Mouse (Mus musculus) MEL (cell line): ENCODE results near the gene Smchd1. TPM values are rescaled to one million over a fixed set of nuclear protein-coding genes. Genes with fewer than 3 reads are reported as not detected.

ENCODE experiments used
- DNase-seq: peaks from one replicate; pipeline ENCODE4 v3.0.0; 2011; ENCODE audit warnings: low read depth, low spot score
- H3K27ac ChIP-seq: 2 replicates; pipeline ENCODE4 v1.5.1; 2012; ENCODE audit warnings: low read depth, mild to moderate bottlenecking, control low read depth, low read length, moderate library complexity; ENCODE audit not compliant: control insufficient read depth
- H3K27me3 ChIP-seq, 2 experiments: fragments of 150-350 bp in 1 of 2; sonication (generic) in 1 of 2; 2 replicates each; pipeline ENCODE4 v1.6.1; 2012; ENCODE audit warnings: low read length in 2 of 2, mild to moderate bottlenecking in 2 of 2, improper control_type of control experiment in 1 of 2, moderate library complexity in 1 of 2; ENCODE audit not compliant: insufficient read depth in 2 of 2, control insufficient read depth in 1 of 2
- H3K36me3 ChIP-seq, 2 experiments: 2 replicates each; pipeline ENCODE4 v1.6.1; 2012 to 2014; ENCODE audit warnings: low read length in 2 of 2, improper control_type of control experiment in 1 of 2, inconsistent platforms in 1 of 2, mild to moderate bottlenecking in 1 of 2; ENCODE audit not compliant: insufficient read depth in 2 of 2, control insufficient read depth in 1 of 2
- H3K4me1 ChIP-seq, 2 experiments: fragments of 150-350 bp in 1 of 2; sonication (generic) in 1 of 2; 2 replicates each; pipeline ENCODE4 v1.6.1; 2012; ENCODE audit warnings: low read length in 2 of 2, improper control_type of control experiment in 1 of 2, mild to moderate bottlenecking in 1 of 2; ENCODE audit not compliant: insufficient read depth in 2 of 2, control insufficient read depth in 1 of 2
- H3K4me3 ChIP-seq, 2 experiments: fragments of 150-350 bp in 1 of 2; sonication (generic) in 1 of 2; 2 replicates each; pipeline ENCODE4 v1.5.1; 2012; ENCODE audit warnings: low read depth in 2 of 2, low read length in 2 of 2, mild to moderate bottlenecking in 2 of 2, moderate library complexity in 2 of 2, control low read depth in 1 of 2, improper control_type of control experiment in 1 of 2; ENCODE audit not compliant: control insufficient read depth in 1 of 2, insufficient read depth in 1 of 2
- H3K79me2 ChIP-seq: 2 replicates; pipeline ENCODE4 v1.6.1; 2012; ENCODE audit warnings: mild to moderate bottlenecking, low read length, moderate library complexity; ENCODE audit not compliant: control insufficient read depth, poor library complexity, insufficient read depth
- H3K9ac ChIP-seq: 2 replicates; pipeline ENCODE4 v1.6.1; 2012; ENCODE audit warnings: low read depth, mild to moderate bottlenecking, control low read depth, low read length, moderate library complexity; ENCODE audit not compliant: control insufficient read depth, poor library complexity, severe bottlenecking
- H3K9me3 ChIP-seq: fragments of 150-350 bp; sonication (generic); replicated peaks from 2 replicates; pipeline ENCODE4 v1.6.1; 2012; ENCODE audit warnings: mild to moderate bottlenecking, low read length, improper control_type of control experiment, moderate library complexity; ENCODE audit not compliant: insufficient read depth
- BHLHE40 ChIP-seq: IDR thresholded peaks from 2 replicates; pipeline ENCODE4 v1.6.1; 2012; ENCODE audit warnings: low read depth, mild to moderate bottlenecking, inconsistent platforms, low read length, improper control_type of control experiment, borderline replicate concordance
- CHD1 ChIP-seq: IDR thresholded peaks from 2 replicates; pipeline ENCODE4 v1.6.1; 2012; ENCODE audit warnings: low read depth, mild to moderate bottlenecking, inconsistent platforms, low read length, improper control_type of control experiment
- CHD2 ChIP-seq: IDR thresholded peaks from 2 replicates; pipeline ENCODE4 v1.6.1; 2011; ENCODE audit warnings: low read length, improper control_type of control experiment
- E2F4 ChIP-seq: IDR thresholded peaks from 2 replicates; pipeline ENCODE4 v1.6.1; 2011; ENCODE audit warnings: low read depth, low read length, improper control_type of control experiment, borderline replicate concordance
- ELF1 ChIP-seq: IDR thresholded peaks from 2 replicates; pipeline ENCODE4 v1.6.1; 2014; ENCODE audit warnings: low read depth, mild to moderate bottlenecking, inconsistent platforms, low read length, improper control_type of control experiment, moderate library complexity
- EP300 ChIP-seq, 2 experiments: IDR thresholded peaks; 2 replicates each; pipeline ENCODE4 v1.6.1; 2011; ENCODE audit warnings: improper control_type of control experiment in 2 of 2, low read length in 2 of 2, low read depth in 1 of 2, mild to moderate bottlenecking in 1 of 2
- ETS1 ChIP-seq: IDR thresholded peaks from 2 replicates; pipeline ENCODE4 v1.6.1; 2012; ENCODE audit warnings: low read depth, mild to moderate bottlenecking, inconsistent platforms, low read length, improper control_type of control experiment, moderate library complexity
- GATA1 ChIP-seq: IDR thresholded peaks from 2 replicates; pipeline ENCODE4 v1.6.1; 2011; ENCODE audit warnings: low read depth, low read length, improper control_type of control experiment
- MAFK ChIP-seq: IDR thresholded peaks from 2 replicates; pipeline ENCODE4 v1.6.1; 2011; ENCODE audit warnings: low read depth, mild to moderate bottlenecking, low read length, improper control_type of control experiment, borderline replicate concordance
- MAX ChIP-seq: IDR thresholded peaks from 2 replicates; pipeline ENCODE4 v1.6.1; 2011; ENCODE audit warnings: low read length, improper control_type of control experiment
- MYB ChIP-seq: IDR thresholded peaks from 2 replicates; pipeline ENCODE4 v1.6.1; 2011; ENCODE audit warnings: mild to moderate bottlenecking, low read depth, low read length, improper control_type of control experiment
- NELFE ChIP-seq: IDR thresholded peaks from 2 replicates; pipeline ENCODE4 v1.6.1; 2011; ENCODE audit warnings: low read depth, low read length, improper control_type of control experiment
- NRF1 ChIP-seq: IDR thresholded peaks from 2 replicates; pipeline ENCODE4 v1.6.1; 2014; ENCODE audit warnings: low read depth, mild to moderate bottlenecking, inconsistent platforms, low read length, improper control_type of control experiment, moderate library complexity; ENCODE audit not compliant: poor library complexity, insufficient read depth, severe bottlenecking
- POLR2A ChIP-seq, 2 experiments: IDR thresholded peaks; 2 replicates each; pipeline ENCODE4 v1.6.1; 2011 to 2012; ENCODE audit warnings: low read length in 2 of 2, mild to moderate bottlenecking in 2 of 2, control low read depth in 1 of 2, improper control_type of control experiment in 1 of 2, low read depth in 1 of 2, moderate library complexity in 1 of 2; ENCODE audit not compliant: control insufficient read depth in 1 of 2, insufficient read depth in 1 of 2, poor library complexity in 1 of 2
- TBP ChIP-seq: IDR thresholded peaks from 2 replicates; pipeline ENCODE4 v1.8.0; 2011; ENCODE audit warnings: low read depth, low read length, improper control_type of control experiment
- TCF12 ChIP-seq: IDR thresholded peaks from 2 replicates; pipeline ENCODE4 v1.6.1; 2014; ENCODE audit warnings: low read depth, mild to moderate bottlenecking, inconsistent platforms, low read length, improper control_type of control experiment, moderate library complexity
- UBTF ChIP-seq: IDR thresholded peaks from 2 replicates; pipeline ENCODE4 v1.6.1; 2012; ENCODE audit warnings: low read depth, mild to moderate bottlenecking, inconsistent platforms, low read length, improper control_type of control experiment, moderate library complexity, borderline replicate concordance; ENCODE audit not compliant: insufficient read depth
- USF1 ChIP-seq: IDR thresholded peaks from 2 replicates; pipeline ENCODE4 v1.6.1; 2014; ENCODE audit warnings: low read depth, mild to moderate bottlenecking, inconsistent platforms, low read length, improper control_type of control experiment, moderate library complexity
- ZC3H11A ChIP-seq: IDR thresholded peaks from 2 replicates; pipeline ENCODE4 v1.6.1; 2012; ENCODE audit warnings: low read depth, mild to moderate bottlenecking, inconsistent platforms, low read length, improper control_type of control experiment
- ZKSCAN1 ChIP-seq: IDR thresholded peaks from 2 replicates; pipeline ENCODE4 v1.6.1; 2012; ENCODE audit warnings: low read depth, mild to moderate bottlenecking, inconsistent platforms, low read length, improper control_type of control experiment, moderate library complexity
- ZMIZ1 ChIP-seq: IDR thresholded peaks from 2 replicates; pipeline ENCODE4 v1.6.1; 2012; ENCODE audit warnings: low read depth, mild to moderate bottlenecking, inconsistent platforms, low read length, improper control_type of control experiment, moderate library complexity
- polyA plus RNA-seq, 2 experiments: library from polyadenylated mRNA; stranded (reverse) in 1 of 2; unstranded in 1 of 2; fragments of >175 nt in 1 of 2; fragments of >200 nt in 1 of 2; gene quantifications; 2 replicates each; pipeline versions ENCODE4 v1.2.1 to v1.2.4; 2012; ENCODE audit warnings: low replicate concordance in 2 of 2, low read depth in 1 of 2; ENCODE audit not compliant: insufficient read length in 2 of 2, insufficient read depth in 1 of 2, missing spikeins in 1 of 2
- total RNA-seq: library from RNA; depleted of rRNA; stranded (reverse); fragments of 300-350 nt; gene quantifications from 2 replicates; pipeline ENCODE4 v1.2.3, GENCODE M21; 2012

The Smchd1 gene
- total and polyA plus RNA-seq, 3 experiments: 43.6 to 164 (median 45.7) TPM

DNA sequence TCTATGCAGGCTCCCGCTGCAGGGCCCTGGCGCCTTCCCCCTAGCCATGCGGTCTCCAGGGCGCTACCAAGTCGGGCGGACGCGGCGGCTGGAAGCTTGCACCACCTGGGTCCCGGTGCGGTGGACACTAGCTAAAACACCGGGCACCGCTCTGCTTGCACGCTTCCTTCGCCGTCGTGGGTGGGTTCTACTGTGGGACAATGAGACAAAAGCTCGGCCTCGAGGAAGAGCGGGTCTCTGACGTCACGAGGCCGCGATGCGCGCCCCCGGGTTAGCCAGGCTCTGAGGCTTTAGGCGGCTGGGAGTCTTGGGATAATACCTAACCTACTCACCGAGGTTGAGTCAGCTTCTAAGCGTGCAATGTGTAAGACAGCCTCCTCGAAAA lies 554 bp upstream of the Smchd1 start:
- TF ChIP-seq NRF1 (no peak), GATA1 (no peak), CHD1 (0 out of 2 replicates have a peak, but pooled peaks have one; percentile 48), CHD2 (no peak), ELF1 (no peak), BHLHE40 (no peak), TCF12 (no peak), TBP (no peak), ZKSCAN1 (no peak), MAX (peak; percentile 38; the same call in 1 of the 2 replicates), ETS1 (no peak), USF1 (0 out of 2 replicates have a peak, but pooled peaks have one; percentile 14), E2F4 (no peak), ZMIZ1 (0 out of 2 replicates have a peak, but pooled peaks have one; percentile 37), UBTF (no peak), MAFK (no peak), ZC3H11A (no peak), MYB (no peak)
- Histone ChIP-seq H3K27me3 (no peaks in the 10 kb centered on the region), H3K9me3 (no peaks in the 10 kb centered on the region), H3K4me3 (peak overlapping the region; percentile 68 to 88), H3K79me2 (peaks cover 40% of the 10 kb centered on the region), H3K4me1 (peaks cover 9 to 20% of the 10 kb centered on the region in 2 experiments), H3K36me3 (peaks cover 0 to 21% of the 10 kb centered on the region in 2 experiments; a peak in 2 of 4 replicates), H3K9ac (peak overlapping the region; percentile 91), H3K27ac (peak overlapping the region; percentile 78)
- DNase-seq: peak; percentile 79

- no peak overlapping the region for H3K27ac ChIP-seq
- peak; percentile 49 for DNase-seq
Observed at GRCm38 (mm10) chr17:71474128-71474527, 1.0 kb downstream of the Smchd1 start.

More at GRCm38 (mm10) chr17:71474128-71474527, 1.0 kb downstream of the Smchd1 start:
- H3K36me3 ChIP-seq: peaks cover 0 to 21% of the 10 kb centered on the region in 2 experiments; a peak in 2 of 4 replicates
- TF ChIP-seq CHD2 (peak; percentile 48), E2F4 (no peak), MAX (no peak), ZKSCAN1 (no peak), POLR2A (IDR thresholded peaks at IDR 0.05; ENCODE audit: control insufficient read depth in 1 of 2, insufficient read depth in 1 of 2, low read depth in 1 of 2, low read length in 2 of 2, poor library complexity in 1 of 2) (no peak), EP300 (IDR thresholded peaks at IDR 0.05; ENCODE audit: low read depth in 1 of 2, low read length in 2 of 2) (no peak), NELFE (no peak), TBP (no peak)
- H3K4me1 ChIP-seq: peaks cover 9 to 17% of the 10 kb centered on the region in 2 experiments
- peaks cover 54% of the 10 kb centered on the region for H3K79me2 ChIP-seq
- H3K9ac ChIP-seq: peak overlapping the region; percentile 90
- H3K9me3 ChIP-seq: no peaks in the 10 kb centered on the region
- H3K27me3 ChIP-seq: no peaks in the 10 kb centered on the region
- H3K4me3 ChIP-seq: peak overlapping the region; percentile 68 to 85
